Mouse (Mus musculus) yolk sac, embryonic 10.5 days (tissue): ENCODE measurements around the gene Rcsd1.

Source experiments
- DNase-seq: peaks from one replicate; pipeline ENCODE4 v3.0.0-alpha.2; 2017; ENCODE audit warnings: low spot score

The Rcsd1 gene

GRCm38 (mm10) chr1:165661725-165662124 is 47.8 kb downstream of the Rcsd1 start:
- no peak for DNase-seq

- DNase-seq = no peak
These were observed 48.4 kb downstream of the Rcsd1 start for GRCm38 (mm10) chr1:165661191-165661590.

- DNase-seq = no peak
These were observed 48.8 kb downstream of the Rcsd1 start for GRCm38 (mm10) chr1:165660774-165661173.

- DNase-seq = peak; percentile 65
These were observed 51.0 kb downstream of the Rcsd1 start for GRCm38 (mm10) chr1:165658602-165659001.

GRCm38 (mm10) chr1:165655482-165655881 is 54.1 kb downstream of the Rcsd1 start:
- no peak for DNase-seq

- no peak for DNase-seq
These were observed 54.5 kb downstream of the Rcsd1 start for GRCm38 (mm10) chr1:165655022-165655421.

- DNase-seq = peak; percentile 55
These were observed 56.3 kb downstream of the Rcsd1 start for GRCm38 (mm10) chr1:165653126-165653885.

GRCm38 (mm10) chr1:165652507-165652906 is 57.0 kb downstream of the Rcsd1 start:
- DNase-seq = no peak

GRCm38 (mm10) chr1:165651158-165651557 is 58.4 kb downstream of the Rcsd1 start:
- no peak for DNase-seq

- DNase-seq = no peak
These were observed 64.5 kb downstream of the Rcsd1 start for GRCm38 (mm10) chr1:165645102-165645501.

GRCm38 (mm10) chr1:165643735-165644134 is 65.8 kb downstream of the Rcsd1 start:
- DNase-seq = no peak

- DNase-seq = peak; percentile 57
These were observed 66.7 kb downstream of the Rcsd1 start for GRCm38 (mm10) chr1:165642780-165643311.

- DNase-seq = peak; percentile 87
These were observed 67.5 kb downstream of the Rcsd1 start for GRCm38 (mm10) chr1:165641786-165642771.

GRCm38 (mm10) chr1:165641271-165641771 is 68.2 kb downstream of the Rcsd1 start:
- peak; percentile 74 for DNase-seq

- DNase-seq = peak; percentile 63
These were observed 73.3 kb downstream of the Rcsd1 start for GRCm38 (mm10) chr1:165636289-165636688.

- DNase-seq = peak; percentile 53
These were observed 74.3 kb downstream of the Rcsd1 start for GRCm38 (mm10) chr1:165635055-165635897.

GRCm38 (mm10) chr1:165634151-165634884 is 75.2 kb downstream of the Rcsd1 start, which contains the start of gene Mpzl1:
Gene Mpzl1, minus strand, starts transcription at chr1:165634538.
- peak; percentile 99 for DNase-seq

GRCm38 (mm10) chr1:165633345-165633744 is 76.2 kb downstream of the Rcsd1 start:
- no peak for DNase-seq

- DNase-seq = no peak
These were observed 78.4 kb downstream of the Rcsd1 start for GRCm38 (mm10) chr1:165631136-165631535.

GRCm38 (mm10) chr1:165629975-165630374 is 79.6 kb downstream of the Rcsd1 start:
- no peak for DNase-seq

- DNase-seq = no peak
These were observed 81.0 kb downstream of the Rcsd1 start for GRCm38 (mm10) chr1:165628603-165629002.
